Mouse (Mus musculus) ES-Bruce4 (cell line): ENCODE data around the gene Pdcd2l. TPM values are rescaled to one million over a fixed set of nuclear protein-coding genes. Genes with fewer than 3 reads are reported as not detected.
"Not testable (repeated sequence)": the region's sequence is repeated elsewhere in the genome, so short reads cannot be mapped to it uniquely, and the experiment has no call there.

ENCODE experiments used
- H3K27ac ChIP-seq: 2 replicates; pipeline ENCODE4 v1.5.1; 2012; ENCODE audit warnings: low read length, inconsistent platforms; ENCODE audit not compliant: insufficient read depth
- H3K27me3 ChIP-seq: 2 replicates; pipeline ENCODE4 v1.6.1; 2012; ENCODE audit warnings: mild to moderate bottlenecking, low read length, inconsistent platforms; ENCODE audit not compliant: control insufficient read depth, poor library complexity, insufficient read depth, severe bottlenecking
- H3K36me3 ChIP-seq: 2 replicates; pipeline ENCODE4 v1.6.1; 2012; ENCODE audit warnings: inconsistent platforms, mild to moderate bottlenecking, low read length, moderate library complexity; ENCODE audit not compliant: control insufficient read depth, poor library complexity, insufficient read depth, severe bottlenecking
- H3K4me1 ChIP-seq: one replicate; pipeline ENCODE4 v1.8.1; 2011; ENCODE audit warnings: low read length; ENCODE audit not compliant: control insufficient read depth, insufficient read depth
- H3K4me3 ChIP-seq: 2 replicates; pipeline ENCODE4 v1.5.1; 2011; ENCODE audit warnings: low read depth, mild to moderate bottlenecking, low read length
- H3K9ac ChIP-seq: 2 replicates; pipeline ENCODE4 v1.6.1; 2012; ENCODE audit warnings: low read depth, mild to moderate bottlenecking, inconsistent platforms; ENCODE audit not compliant: poor library complexity, severe bottlenecking
- H3K9me3 ChIP-seq: replicated peaks from 2 replicates; pipeline ENCODE4 v1.6.1; 2012; ENCODE audit warnings: mild to moderate bottlenecking, low read length, inconsistent platforms; ENCODE audit not compliant: control insufficient read depth, poor library complexity, insufficient read depth, severe bottlenecking
- CTCF ChIP-seq: IDR thresholded peaks from one replicate; pipeline ENCODE4 v1.8.1; 2011; ENCODE audit warnings: low read depth, low read length
- EP300 ChIP-seq: IDR thresholded peaks from 2 replicates; pipeline ENCODE4 v1.6.1; 2011; ENCODE audit warnings: low read depth, low read length; ENCODE audit not compliant: insufficient read depth
- POLR2A ChIP-seq: IDR thresholded peaks from one replicate; pipeline ENCODE4 v1.8.1; 2011; ENCODE audit warnings: low read length; ENCODE audit not compliant: insufficient read depth
- polyA plus RNA-seq: library from polyadenylated mRNA; stranded (reverse); fragments of >200 nt; gene quantifications from 2 replicates; pipeline ENCODE4 v1.2.4, GENCODE M21; 2011; ENCODE audit warnings: low read depth; ENCODE audit not compliant: missing spikeins, insufficient read depth, insufficient read length

Pdcd2l gene
- polyA plus RNA-seq, 1 experiment = 37.5 TPM

DNA sequence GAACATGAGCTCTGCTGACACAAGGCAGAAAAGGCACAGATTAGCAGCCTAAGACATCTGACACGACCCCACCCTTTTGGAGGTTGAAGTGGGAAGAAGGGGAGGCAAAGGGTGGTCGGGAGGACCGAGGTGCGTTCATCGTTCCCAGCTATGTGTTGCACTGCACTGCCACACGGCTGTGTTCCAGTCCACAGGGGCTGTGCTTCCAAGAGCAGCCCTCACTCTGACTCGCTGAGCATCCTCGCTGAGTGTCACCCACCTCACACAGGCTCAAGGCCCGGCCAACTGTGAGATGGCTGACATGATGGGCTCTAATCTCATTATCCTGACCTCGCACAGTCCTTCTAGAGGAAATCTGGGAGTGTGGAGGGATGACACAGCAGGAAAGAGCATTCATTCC lies 20.0 kb upstream of the Pdcd2l start:
- Histone ChIP-seq H3K36me3 (peaks cover 70% of the 10 kb centered on the region), H3K4me3 (no peak overlapping the region)
- TF ChIP-seq CTCF (no peak), EP300 (no peak), POLR2A (no peak)

DNA sequence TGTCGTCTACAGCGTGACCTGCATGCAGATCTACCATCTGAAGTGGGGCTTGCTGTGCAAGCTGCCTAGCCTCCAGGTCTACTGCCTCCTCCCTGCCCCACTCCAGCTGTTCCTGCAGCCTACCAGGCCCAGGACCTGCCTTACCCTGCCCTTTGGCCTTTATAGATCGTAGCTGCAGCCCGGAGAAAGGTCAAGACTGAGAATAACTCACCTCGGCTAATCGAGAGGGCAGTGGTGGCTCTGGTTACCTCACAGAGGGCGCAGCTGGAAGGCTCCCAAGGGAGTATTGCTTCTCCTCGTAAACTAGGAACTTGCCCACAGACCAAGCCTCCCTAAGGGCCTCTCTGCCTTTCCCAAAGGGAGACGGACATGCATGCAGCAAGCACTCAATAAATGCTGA lies 19.0 kb upstream of the Pdcd2l start:
- no peaks in the 10 kb centered on the region for H3K27me3 ChIP-seq
- peaks cover 69% of the 10 kb centered on the region for H3K36me3 ChIP-seq
- H3K4me1 ChIP-seq = no peaks in the 10 kb centered on the region
- TF ChIP-seq EP300 (no peak), CTCF (no peak), POLR2A (no peak)
- no peak overlapping the region for H3K4me3 ChIP-seq
- H3K27ac ChIP-seq = no peak overlapping the region
- no peak overlapping the region for H3K9ac ChIP-seq
- H3K9me3 ChIP-seq = no peaks in the 10 kb centered on the region

More for the DNA sequence above, 20.0 kb upstream of the Pdcd2l start:
- Histone ChIP-seq H3K9me3 (no peaks in the 10 kb centered on the region), H3K27me3 (no peaks in the 10 kb centered on the region), H3K27ac (no peak overlapping the region), H3K9ac (no peak overlapping the region), H3K4me1 (no peaks in the 10 kb centered on the region)

DNA sequence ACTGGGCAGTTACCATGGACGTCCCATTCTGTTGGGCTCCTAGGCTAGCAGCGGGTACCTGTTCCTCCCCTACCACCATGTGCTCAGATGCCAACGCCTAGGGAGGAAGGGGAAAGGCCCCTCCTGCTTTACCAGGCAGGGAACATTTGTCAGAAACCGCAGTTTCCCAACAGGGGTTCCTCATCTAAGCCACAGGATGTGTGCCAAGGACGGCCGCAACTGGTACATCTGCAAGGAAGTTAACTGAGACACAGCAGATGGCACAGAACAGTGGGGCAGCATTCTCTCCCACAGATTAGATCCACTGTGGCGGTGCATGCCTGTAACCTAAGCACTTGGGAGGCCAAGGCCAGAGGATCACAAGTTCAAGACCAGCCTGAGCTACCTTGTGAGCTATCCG lies 18.2 kb upstream of the Pdcd2l start:
- no peaks in the 10 kb centered on the region for H3K4me1 ChIP-seq
- H3K9me3 ChIP-seq = no peaks in the 10 kb centered on the region
- TF ChIP-seq POLR2A (no peak), EP300 (no peak), CTCF (no peak)
- H3K27ac ChIP-seq = no peak overlapping the region
- peaks cover 71% of the 10 kb centered on the region for H3K36me3 ChIP-seq
- no peak overlapping the region for H3K4me3 ChIP-seq
- no peaks in the 10 kb centered on the region for H3K27me3 ChIP-seq
- H3K9ac ChIP-seq = no peak overlapping the region

GRCm38 (mm10) chr7:34213281-34213680 lies 16.8 kb upstream of the Pdcd2l start:
- no peak overlapping the region for H3K27ac ChIP-seq
- peaks cover 69% of the 10 kb centered on the region for H3K36me3 ChIP-seq
- TF ChIP-seq POLR2A (no peak), CTCF (no peak)
- no peaks in the 10 kb centered on the region for H3K4me1 ChIP-seq
- H3K27me3 ChIP-seq = no peaks in the 10 kb centered on the region
- no peak overlapping the region for H3K9ac ChIP-seq
- H3K4me3 ChIP-seq = no peak overlapping the region
- no peaks in the 10 kb centered on the region for H3K9me3 ChIP-seq

DNA sequence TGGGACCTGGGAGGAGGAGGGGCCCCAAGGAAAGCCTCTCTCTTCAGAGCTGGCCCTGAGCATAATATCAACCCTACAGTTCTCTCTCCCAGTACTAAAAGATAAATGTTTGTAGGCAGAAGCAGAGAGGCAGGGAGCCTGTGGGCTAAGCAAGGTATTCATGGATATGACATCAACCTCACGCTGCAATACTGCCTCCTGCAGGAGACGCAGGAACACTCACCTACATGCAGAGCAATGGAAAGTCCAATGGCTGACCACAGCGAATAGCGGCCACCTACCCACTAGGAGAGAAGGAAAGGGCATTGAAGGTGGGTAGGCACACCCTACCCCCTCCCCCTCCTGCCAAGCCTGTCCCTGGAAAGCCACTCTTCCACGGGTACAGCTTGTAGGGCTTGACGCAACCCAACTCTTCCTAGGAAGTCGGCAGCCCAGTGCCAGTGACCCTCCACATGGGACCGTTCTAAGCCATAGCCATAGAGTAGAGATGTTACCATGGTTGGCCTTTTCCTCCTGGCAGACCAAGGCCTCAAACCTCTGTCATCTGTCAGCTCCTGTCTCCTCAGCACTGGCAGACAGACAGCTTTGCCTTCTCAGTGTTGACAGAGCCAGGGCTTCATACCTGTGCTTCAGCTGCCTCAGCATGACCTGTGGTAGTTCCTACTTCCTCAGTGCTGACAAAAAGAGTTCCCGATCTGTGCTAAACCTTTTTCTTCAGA lies 11.7 kb upstream of the Pdcd2l start:
- TF ChIP-seq EP300 = no peak
- TF ChIP-seq CTCF = peak; percentile 50

DNA sequence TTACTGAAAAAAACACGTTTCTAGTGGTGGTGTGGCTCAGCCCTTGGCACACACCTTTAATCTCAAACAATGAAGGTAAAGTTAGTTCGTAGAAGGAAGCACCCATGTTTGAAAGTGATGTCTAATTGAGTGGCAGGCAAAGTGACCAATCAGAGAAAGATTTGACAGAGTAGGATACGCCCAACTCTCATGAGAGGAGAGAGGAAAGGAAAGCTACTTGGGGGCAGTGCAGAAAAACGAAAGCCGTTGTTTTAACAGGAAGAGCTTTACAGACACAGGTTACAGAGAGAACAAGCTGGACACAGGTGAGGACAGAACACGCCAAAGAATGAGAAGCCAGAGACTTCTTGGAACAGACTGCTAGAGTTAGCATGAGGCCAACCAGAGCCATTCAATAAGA lies 9.9 kb upstream of the Pdcd2l start:
- peaks cover 81% of the 10 kb centered on the region for H3K36me3 ChIP-seq
- H3K9ac ChIP-seq = no peak overlapping the region
- TF ChIP-seq CTCF = no peak
- no peak for TF ChIP-seq EP300
- no peak for TF ChIP-seq POLR2A
- H3K27me3 ChIP-seq = no peaks in the 10 kb centered on the region
- H3K4me1 ChIP-seq = no peaks in the 10 kb centered on the region
- no peak overlapping the region for H3K27ac ChIP-seq
- no peak overlapping the region for H3K4me3 ChIP-seq
- no peaks in the 10 kb centered on the region for H3K9me3 ChIP-seq

More for the DNA sequence above, 11.7 kb upstream of the Pdcd2l start:
- no peaks in the 10 kb centered on the region for H3K9me3 ChIP-seq
- H3K36me3 ChIP-seq = peaks cover 83% of the 10 kb centered on the region
- H3K4me3 ChIP-seq = no peak overlapping the region
- H3K4me1 ChIP-seq = no peaks in the 10 kb centered on the region
- H3K9ac ChIP-seq = no peak overlapping the region
- no peak overlapping the region for H3K27ac ChIP-seq
- no peaks in the 10 kb centered on the region for H3K27me3 ChIP-seq

GRCm38 (mm10) chr7:34202147-34202546 lies 5.7 kb upstream of the Pdcd2l start:
- peaks cover 53% of the 10 kb centered on the region for H3K36me3 ChIP-seq
- H3K4me1 ChIP-seq, H3K9ac ChIP-seq, H3K27ac ChIP-seq, H3K9me3 ChIP-seq, H3K27me3 ChIP-seq, H3K4me3 ChIP-seq: not testable (repeated sequence)
